Mouse (Mus musculus) limb, embryonic 12.5 days (tissue): ENCODE results near the gene Pdzd9. TPM values are rescaled to one million over a fixed set of nuclear protein-coding genes. Genes with fewer than 3 reads are reported as not detected.
"Not testable (repeated sequence)": the region's sequence is repeated elsewhere in the genome, so short reads cannot be mapped to it uniquely, and the experiment has no call there.

Source experiments
- ATAC-seq: fragments of 200-750 bp; cut with Nextera tagmentation; 2 replicates; pipeline ENCODE4 v1.8.0; 2017; ENCODE audit warnings: low read depth, moderate TSS enrichment; ENCODE audit not compliant: insufficient number of reproducible peaks, insufficient read depth, low FRiP score, low TSS enrichment
- H3K27ac ChIP-seq: fragments of 300-500 bp; sonication (generic); 2 replicates; pipeline ENCODE4 v1.5.1; 2016; ENCODE audit warnings: mild to moderate bottlenecking, moderate library complexity
- H3K27me3 ChIP-seq: fragments of 300-500 bp; sonication (generic); 2 replicates; pipeline ENCODE4 v1.6.1; 2016; ENCODE audit warnings: mild to moderate bottlenecking, moderate library complexity
- H3K36me3 ChIP-seq: fragments of 300-500 bp; sonication (generic); 2 replicates; pipeline ENCODE4 v1.6.1; 2016; ENCODE audit warnings: mild to moderate bottlenecking, moderate library complexity
- H3K4me1 ChIP-seq: fragments of 300-500 bp; sonication (generic); replicated peaks from 2 replicates; pipeline ENCODE4 v1.6.1; 2016
- H3K4me2 ChIP-seq: fragments of 300-500 bp; sonication (generic); 2 replicates; pipeline ENCODE4 v1.6.1; 2016; ENCODE audit warnings: mild to moderate bottlenecking, moderate library complexity
- H3K4me3 ChIP-seq: fragments of 300-500 bp; sonication (generic); replicated peaks from 2 replicates; pipeline ENCODE4 v1.5.1; 2016; ENCODE audit warnings: mild to moderate bottlenecking
- H3K9ac ChIP-seq: fragments of 300-500 bp; sonication (generic); replicated peaks from 2 replicates; pipeline ENCODE4 v1.6.1; 2016; ENCODE audit warnings: mild to moderate bottlenecking, moderate library complexity
- H3K9me3 ChIP-seq: fragments of 300-500 bp; sonication (generic); 2 replicates; pipeline ENCODE4 v1.6.1; 2016; ENCODE audit warnings: mild to moderate bottlenecking, moderate library complexity
- WGBS: fragments of 180-500 bp; shearing (Covaris S2); methylation state at CpG from one replicate; pipeline ENCODE4 v1.1.7; 2016; 5-methylcytosine and 5-hydroxymethylcytosine counted together
- polyA plus RNA-seq: library from polyadenylated mRNA; unstranded; fragments of >200 nt; fragmentation: Nextera tagmentation; extraction: Ambion mirVana; gene quantifications from 2 replicates; pipeline ENCODE4 v1.2.1, GENCODE M21; 2016

The Pdzd9 gene
- 0.37 and 0.49 TPM in 2 replicates for polyA plus RNA-seq

DNA sequence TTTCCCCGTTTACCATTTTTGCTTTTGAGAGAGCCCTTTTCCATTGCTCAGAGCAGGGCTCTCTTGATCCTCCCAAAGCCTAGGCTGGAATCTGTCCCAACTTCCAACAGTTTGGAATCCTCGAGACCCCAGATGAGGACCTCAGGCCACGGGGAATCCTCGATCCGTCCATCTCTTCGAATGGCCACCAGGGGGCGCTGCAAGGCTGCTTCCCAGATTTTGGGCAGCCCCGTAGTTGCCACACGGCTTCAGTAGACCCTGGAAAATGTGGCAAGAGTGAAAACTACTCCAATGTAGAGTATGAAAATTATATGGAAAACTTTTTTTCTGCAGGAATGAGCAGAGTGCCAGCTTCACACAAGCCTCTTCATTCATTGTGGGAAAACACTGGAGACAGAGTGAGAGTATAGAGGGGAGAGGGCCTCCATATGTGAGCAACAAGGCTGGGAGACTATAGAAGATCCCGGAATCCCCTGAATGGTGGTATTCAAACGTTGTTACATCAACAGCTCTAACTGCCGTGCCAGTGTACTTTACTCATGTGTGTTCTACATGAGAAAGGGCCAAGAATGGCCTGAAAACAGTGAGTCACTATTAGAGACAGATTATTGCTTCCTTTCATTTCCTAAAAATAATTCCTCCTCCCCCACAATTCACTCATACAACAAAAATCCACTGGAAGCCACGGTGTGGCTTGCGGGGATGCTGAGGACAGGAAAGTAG is at the start of gene Pdzd9:
Gene Pdzd9 (minus strand): TSS at position 191 of the 723 bp plus-strand sequence.
- H3K27ac ChIP-seq, result no peak within 1 kb of the TSS

DNA sequence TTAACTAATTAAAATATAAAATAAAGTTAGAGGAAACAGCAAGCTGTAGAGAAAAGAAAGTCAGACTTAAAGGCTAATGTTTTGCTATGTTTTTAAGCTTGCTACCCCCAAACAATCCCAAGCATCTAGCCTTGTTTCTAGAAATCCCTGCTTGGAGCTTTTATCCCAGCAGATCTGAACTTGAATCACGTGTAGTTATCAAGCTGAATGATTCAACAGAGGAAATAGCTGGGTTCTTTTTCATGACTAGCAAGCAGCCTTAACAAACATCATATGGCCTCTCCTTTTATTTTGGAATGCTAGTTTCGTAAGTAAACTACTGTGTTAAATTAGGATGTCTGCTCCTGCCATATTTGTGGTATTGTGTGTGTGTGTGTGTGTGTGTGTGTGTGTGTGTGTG is 47.1 kb upstream of the Pdzd9 start:
- 37% methylated on average over 2 of the region's 2 CpGs for WGBS
- Histone ChIP-seq H3K4me3 (no peak overlapping the region), H3K4me1 (peaks cover 16% of the 10 kb centered on the region), H3K4me2 (no peak overlapping the region), H3K27ac (no peak overlapping the region), H3K9me3 (no peaks in the 10 kb centered on the region), H3K27me3 (no peaks in the 10 kb centered on the region), H3K36me3 (peaks cover 7% of the 10 kb centered on the region; the same call in 1 of the 2 replicates), H3K9ac (no peak overlapping the region)
- no peak for ATAC-seq

More for the DNA sequence above, at the start of gene Pdzd9:
- H3K9ac ChIP-seq, result no peak within 1 kb of the TSS
- 27% methylated on average over 14 of the region's 14 CpGs for WGBS
- no peaks in the 10 kb centered on the region for H3K9me3 ChIP-seq
- H3K4me2 ChIP-seq, result no peak within 1 kb of the TSS
- no peak within 1 kb of the TSS for H3K4me3 ChIP-seq
- no peaks in the 10 kb centered on the region for H3K4me1 ChIP-seq
- ATAC-seq, result peak; percentile 73
- no peaks in the 10 kb centered on the region for H3K27me3 ChIP-seq
- no peaks in the 10 kb centered on the region for H3K36me3 ChIP-seq

DNA sequence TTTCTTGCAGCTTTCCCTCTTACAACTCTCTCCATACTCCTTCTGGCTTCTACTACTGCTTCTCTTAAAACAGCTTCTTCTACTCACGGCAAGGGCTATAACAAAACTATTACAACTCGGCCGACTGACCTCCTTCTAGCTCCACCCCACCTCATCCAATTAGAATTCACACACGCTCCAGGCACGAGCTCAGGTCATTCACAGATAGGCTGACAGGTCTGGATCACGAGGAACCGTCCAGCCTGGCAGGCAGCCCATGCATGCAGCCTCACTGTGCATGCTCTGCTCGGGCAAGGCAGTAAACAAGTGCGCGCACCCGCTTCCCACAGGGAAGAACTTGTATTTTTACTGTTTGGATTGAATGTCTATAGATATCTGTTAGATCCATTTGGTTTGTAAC is 43.8 kb upstream of the Pdzd9 start:
- H3K9me3 ChIP-seq, H3K36me3 ChIP-seq, H3K4me2 ChIP-seq, H3K27ac ChIP-seq, H3K9ac ChIP-seq, H3K4me3 ChIP-seq, H3K27me3 ChIP-seq, ATAC-seq: not testable (repeated sequence)
- peaks cover 16% of the 10 kb centered on the region for H3K4me1 ChIP-seq
- 87% methylated on average over 11 of the region's 11 CpGs for WGBS

DNA sequence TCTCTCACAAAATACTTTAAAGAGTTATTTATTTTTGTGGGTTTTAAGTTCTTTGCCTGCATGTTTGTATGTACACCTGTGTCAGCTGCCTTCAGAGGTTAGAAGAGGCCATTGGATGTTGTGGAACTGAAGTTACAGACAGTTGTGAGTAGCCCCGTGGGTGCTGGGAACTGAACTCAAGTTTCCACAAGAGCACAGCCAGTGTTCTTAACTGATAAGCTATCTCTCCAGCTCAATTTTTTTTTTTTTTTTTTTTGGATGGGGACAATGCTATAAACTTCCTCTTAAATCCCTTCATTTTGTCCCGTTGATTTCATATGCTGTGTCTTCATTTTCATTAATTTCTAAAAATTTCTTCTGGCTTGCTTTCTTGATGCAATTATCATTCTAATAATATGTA is 43.1 kb upstream of the Pdzd9 start:
- ATAC-seq, result no peak
- Histone ChIP-seq H3K9me3 (no peaks in the 10 kb centered on the region), H3K27me3 (no peaks in the 10 kb centered on the region), H3K27ac (no peak overlapping the region), H3K4me3 (no peak overlapping the region), H3K36me3 (peaks cover 4% of the 10 kb centered on the region; the same call in 1 of the 2 replicates), H3K4me2 (no peak overlapping the region), H3K4me1 (peaks cover 13% of the 10 kb centered on the region), H3K9ac (no peak overlapping the region)
- 85% methylated on average over 2 of the region's 2 CpGs for WGBS

DNA sequence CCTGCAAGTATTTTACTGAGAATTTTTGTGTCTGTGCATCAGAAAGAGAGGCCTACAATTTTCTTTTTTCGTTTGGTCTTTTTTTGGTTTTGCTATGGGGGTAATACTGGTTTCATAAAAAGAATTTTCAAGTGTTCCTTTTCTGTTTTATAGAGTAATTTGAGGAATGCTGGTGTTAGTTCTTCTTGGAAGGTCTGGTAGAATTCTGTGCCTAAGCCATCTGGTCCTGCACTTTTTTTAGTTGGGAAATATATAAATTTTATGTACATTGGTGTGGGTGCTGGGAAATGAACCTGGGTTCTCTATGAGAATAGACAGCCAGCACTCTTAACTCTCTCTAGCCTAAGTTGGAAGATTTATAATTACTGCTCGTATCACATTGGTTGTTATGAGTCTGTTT is 41.9 kb upstream of the Pdzd9 start:
- H3K4me2 ChIP-seq, result no peak overlapping the region
- no peak for ATAC-seq
- H3K27me3 ChIP-seq, result no peaks in the 10 kb centered on the region
- H3K27ac ChIP-seq, result no peak overlapping the region
- H3K4me3 ChIP-seq, result no peak overlapping the region
- WGBS, result 88% methylated on average over 2 of the region's 2 CpGs
- peaks cover 4% of the 10 kb centered on the region; the same call in 1 of the 2 replicates for H3K36me3 ChIP-seq
- peaks cover 2% of the 10 kb centered on the region; the same call in 1 of the 2 replicates for H3K4me1 ChIP-seq
- no peaks in the 10 kb centered on the region for H3K9me3 ChIP-seq
- no peak overlapping the region for H3K9ac ChIP-seq

DNA sequence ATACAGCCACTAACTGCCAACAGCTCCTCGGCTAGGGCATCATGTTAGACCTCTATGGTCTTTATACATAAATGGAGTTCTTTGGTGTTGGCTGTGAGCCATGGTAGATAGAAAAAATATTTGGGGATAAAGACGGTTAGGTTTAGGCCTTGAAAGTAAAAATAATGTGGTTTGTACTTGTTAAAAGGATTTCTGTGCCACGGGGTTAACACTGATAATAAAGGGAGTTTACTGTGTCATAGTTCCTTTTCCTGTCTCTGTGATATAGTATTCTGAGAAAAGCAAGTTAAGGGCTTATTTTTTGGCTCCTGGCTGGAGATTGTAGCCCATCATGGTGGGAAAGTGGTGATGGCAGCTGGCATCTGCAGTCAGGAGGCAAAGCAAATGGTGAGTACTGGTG is 33.7 kb upstream of the Pdzd9 start:
- 95% methylated on average over 3 of the region's 3 CpGs for WGBS
- H3K27ac ChIP-seq, result no peak overlapping the region
- no peak for ATAC-seq
- H3K27me3 ChIP-seq, result no peaks in the 10 kb centered on the region
- H3K9me3 ChIP-seq, result no peaks in the 10 kb centered on the region
- no peak overlapping the region for H3K9ac ChIP-seq
- H3K4me2 ChIP-seq, result no peak overlapping the region
- H3K36me3 ChIP-seq, result no peaks in the 10 kb centered on the region
- H3K4me3 ChIP-seq, result no peak overlapping the region
- peaks cover 7% of the 10 kb centered on the region; the same call in 1 of the 2 replicates for H3K4me1 ChIP-seq

DNA sequence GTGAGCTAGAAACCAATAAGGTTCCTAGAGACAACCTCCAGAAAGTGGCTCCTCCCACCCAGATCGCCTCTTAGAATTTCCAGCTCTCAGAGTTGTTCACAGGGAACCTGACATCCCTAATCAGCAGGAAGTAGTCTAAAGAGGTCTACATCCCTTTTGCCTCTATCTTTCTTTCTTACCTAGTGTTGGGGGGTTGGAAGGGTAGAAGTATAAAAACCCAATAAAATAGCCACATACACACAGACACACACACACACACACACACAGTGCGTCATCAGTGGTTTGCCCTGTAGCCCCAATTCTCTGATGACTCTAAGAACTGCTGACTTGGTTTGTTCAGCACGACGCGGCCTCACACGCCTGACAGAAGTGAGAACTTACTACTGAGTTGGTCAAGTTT is 29.4 kb upstream of the Pdzd9 start:
- Histone ChIP-seq H3K4me3 (no peak overlapping the region), H3K36me3 (peaks cover 7% of the 10 kb centered on the region), H3K4me2 (no peak overlapping the region), H3K27ac (0 out of 2 replicates have a peak overlapping the region, but pooled peaks have one; percentile 53), H3K9me3 (no peaks in the 10 kb centered on the region), H3K27me3 (no peaks in the 10 kb centered on the region), H3K4me1 (peaks cover 10% of the 10 kb centered on the region; the same call in 1 of the 2 replicates), H3K9ac (no peak overlapping the region)
- WGBS, result 90% methylated on average over 6 of the region's 6 CpGs
- ATAC-seq, result no peak

DNA sequence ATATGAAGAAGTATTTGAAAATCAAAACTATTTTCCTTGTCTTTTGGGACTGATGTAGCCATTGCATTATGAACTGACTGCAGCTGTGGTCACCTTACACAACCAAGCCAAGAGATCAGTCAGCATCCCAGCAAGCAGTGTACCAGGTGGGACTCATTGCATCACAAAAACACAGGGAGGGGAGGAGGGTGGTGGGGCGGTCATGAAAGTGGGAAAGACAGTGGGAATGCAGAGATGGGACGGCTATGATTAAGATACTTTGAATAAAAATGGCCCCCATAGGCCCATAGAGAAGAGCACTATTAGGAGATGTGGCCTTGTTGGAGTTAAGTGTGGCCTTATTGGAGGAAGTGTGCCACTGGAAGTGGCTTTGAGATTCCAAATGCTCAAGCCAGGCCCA is 26.2 kb upstream of the Pdzd9 start:
- no peaks in the 10 kb centered on the region for H3K9me3 ChIP-seq
- no peak overlapping the region for H3K9ac ChIP-seq
- no peak overlapping the region for H3K4me2 ChIP-seq
- WGBS, result 91% methylated on average over 2 of the region's 2 CpGs
- H3K36me3 ChIP-seq, result peaks cover 16% of the 10 kb centered on the region
- peaks cover 10% of the 10 kb centered on the region; the same call in 1 of the 2 replicates for H3K4me1 ChIP-seq
- H3K4me3 ChIP-seq, result no peak overlapping the region
- no peak overlapping the region for H3K27ac ChIP-seq
- no peak for ATAC-seq
- no peaks in the 10 kb centered on the region for H3K27me3 ChIP-seq

DNA sequence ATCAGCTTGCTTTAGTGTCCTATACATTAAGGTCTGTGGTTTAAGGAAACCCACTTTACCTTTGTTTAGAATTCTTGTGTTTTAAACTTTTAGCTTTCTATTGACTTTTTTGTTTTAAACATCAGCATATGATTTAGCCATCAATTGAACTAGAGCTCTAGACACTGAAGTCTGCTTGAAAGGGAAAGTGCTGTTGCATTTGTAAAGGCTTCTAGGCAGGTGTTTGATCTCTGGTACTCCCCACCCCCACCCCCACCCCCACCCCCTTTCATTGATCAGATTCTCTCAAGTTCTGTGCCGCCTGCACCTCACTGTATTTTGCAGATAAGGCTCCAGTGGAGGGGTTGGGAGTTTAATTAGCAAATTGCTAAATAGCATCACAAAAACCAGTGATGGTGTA is 25.5 kb upstream of the Pdzd9 start:
- ATAC-seq, result no peak
- no peaks in the 10 kb centered on the region for H3K9me3 ChIP-seq
- H3K4me1 ChIP-seq, result peaks cover 10% of the 10 kb centered on the region; the same call in 1 of the 2 replicates
- H3K36me3 ChIP-seq, result peaks cover 23% of the 10 kb centered on the region
- H3K27me3 ChIP-seq, result no peaks in the 10 kb centered on the region
- no peak overlapping the region for H3K27ac ChIP-seq
- H3K9ac ChIP-seq, result no peak overlapping the region
- H3K4me3 ChIP-seq, result no peak overlapping the region
- WGBS, result 70% methylated on average over 1 of the region's 1 CpGs
- H3K4me2 ChIP-seq, result no peak overlapping the region

DNA sequence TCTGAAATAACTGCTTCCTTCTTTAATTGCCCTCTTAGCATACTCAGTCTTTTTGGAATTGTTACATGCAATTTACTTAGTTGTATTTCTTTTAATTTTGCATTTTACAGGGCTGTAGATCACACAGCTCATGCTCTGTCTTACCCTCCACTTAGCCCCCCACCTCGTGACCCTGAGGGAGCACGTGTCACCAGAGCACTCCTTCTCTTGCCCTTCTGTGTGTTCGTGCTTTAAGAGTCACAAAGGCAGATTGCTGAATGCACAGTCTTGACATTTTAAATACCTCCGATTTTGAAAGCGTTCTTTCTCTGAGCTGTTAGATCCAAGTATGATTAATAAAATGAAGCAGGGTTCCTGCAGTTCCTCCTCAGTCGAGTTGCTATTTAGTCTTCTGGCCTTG is 25.1 kb upstream of the Pdzd9 start:
- no peaks in the 10 kb centered on the region for H3K9me3 ChIP-seq
- no peak overlapping the region for H3K9ac ChIP-seq
- H3K4me2 ChIP-seq, result no peak overlapping the region
- no peaks in the 10 kb centered on the region for H3K27me3 ChIP-seq
- H3K27ac ChIP-seq, result no peak overlapping the region
- H3K4me3 ChIP-seq, result no peak overlapping the region
- no peak for ATAC-seq
- peaks cover 10% of the 10 kb centered on the region; the same call in 1 of the 2 replicates for H3K4me1 ChIP-seq
- 30% methylated on average over 6 of the region's 6 CpGs for WGBS
- peaks cover 24% of the 10 kb centered on the region for H3K36me3 ChIP-seq

DNA sequence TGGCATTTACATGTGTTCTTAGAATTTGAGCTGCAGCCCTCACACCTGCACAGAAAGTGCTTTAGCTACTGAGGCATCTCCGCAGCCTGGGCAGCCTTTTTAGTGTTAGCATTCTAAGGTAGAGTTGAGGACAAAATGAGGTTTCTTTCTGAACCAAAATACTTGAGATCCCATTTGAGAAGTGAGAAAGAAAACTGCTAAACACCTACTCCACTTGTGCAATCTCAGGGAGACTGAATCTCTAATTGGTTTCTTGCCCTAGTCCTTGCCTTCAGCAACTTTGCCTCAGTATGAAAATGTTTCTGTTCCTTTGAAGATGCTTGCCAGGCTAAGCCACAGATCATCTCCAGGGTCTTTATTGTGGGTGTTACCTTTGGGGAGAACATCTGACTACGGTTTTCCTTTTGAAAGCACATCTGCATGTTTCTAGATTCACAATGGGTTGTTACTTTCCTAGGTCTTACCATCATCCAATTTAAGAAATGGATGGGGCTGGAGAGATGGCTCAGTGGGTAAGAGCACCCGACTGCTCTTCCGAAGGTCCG is 23.8 kb upstream of the Pdzd9 start:
- Histone ChIP-seq H3K27ac (no peak overlapping the region), H3K4me1 (peaks cover 3% of the 10 kb centered on the region; the same call in 1 of the 2 replicates), H3K36me3 (peaks cover 24% of the 10 kb centered on the region), H3K27me3 (no peaks in the 10 kb centered on the region), H3K4me2 (no peak overlapping the region), H3K9ac (no peak overlapping the region), H3K9me3 (no peaks in the 10 kb centered on the region), H3K4me3 (no peak overlapping the region)
- no peak for ATAC-seq
- 92% methylated on average over 5 of the region's 5 CpGs for WGBS
